Mouse (Mus musculus) left cerebral cortex, postnatal 10 days (tissue): ENCODE data around the gene Klf9. TPM values are rescaled to one million over a fixed set of nuclear protein-coding genes. Genes with fewer than 3 reads are reported as not detected.

ENCODE experiments used
- DNase-seq, 2 experiments: peaks; one replicate each; pipeline ENCODE4 v3.0.0; 2021 to 2022; ENCODE audit warnings: low spot score in 2 of 2, mixed read lengths in 1 of 2; ENCODE audit errors: extremely low spot score in 1 of 2
- intact Hi-C: fragments of 180-260 bp; cut with DNase I; formaldehyde crosslinking; loops from one replicate; pipeline ENCODE4 v1.15.1; 2025
- total RNA-seq, 2 experiments: library from RNA; stranded (reverse); gene quantifications; 2 replicates each; pipeline ENCODE4 v1.2.3; 2021

Klf9 gene
- 100 to 1,000 TPM; 150 to 182 TPM for total RNA-seq

GRCm38 (mm10) chr19:23140689-23141317, at the start of gene Klf9:
TSS of gene Klf9 (plus strand) at chr19:23141226.
- intact Hi-C loops, result loop anchor here (5.0 kb wide), 2 partner anchors 71 to 209 kb away; no protein-coding TSS in a partner anchor
- peak; percentile 96 to 98 for DNase-seq

- DNase-seq, result no peak
- intact Hi-C loops, result no loop called here
Measured at GRCm38 (mm10) chr19:23091586-23091985, 49.4 kb upstream of the Klf9 start.

GRCm38 (mm10) chr19:23093548-23093947, 47.5 kb upstream of the Klf9 start:
- intact Hi-C loops, result no loop called here
- no peak for DNase-seq

GRCm38 (mm10) chr19:23094906-23095305, 46.1 kb upstream of the Klf9 start:
- DNase-seq, result no peak
- intact Hi-C loops, result no loop called here

DNA sequence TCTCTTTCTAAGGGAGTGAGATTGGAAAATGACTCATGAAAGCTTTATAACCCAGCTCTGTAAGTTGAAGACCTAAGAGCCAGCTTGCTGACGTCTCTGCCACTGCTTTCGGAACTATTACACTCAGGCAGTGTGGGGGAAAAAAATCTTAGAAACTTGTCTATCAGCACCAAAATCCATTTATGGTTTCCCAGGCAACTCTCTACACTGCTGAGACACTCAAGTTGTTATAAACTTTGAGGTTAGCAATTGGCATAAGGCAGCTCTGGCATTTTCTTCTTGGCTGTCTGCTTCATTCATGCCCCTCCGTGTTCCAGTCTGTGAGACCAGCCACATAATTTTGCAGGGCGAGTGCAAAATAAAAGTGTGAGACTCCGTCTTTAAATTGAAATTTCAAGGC, 34.2 kb upstream of the Klf9 start:
- intact Hi-C loops, result no loop called here
- peak in 1 of 2 experiments; percentile 23 for DNase-seq

GRCm38 (mm10) chr19:23107335-23107734, 33.7 kb upstream of the Klf9 start:
- peak; percentile 32 to 46 for DNase-seq
- intact Hi-C loops, result no loop called here

- intact Hi-C loops, result no loop called here
- DNase-seq, result no peak
Measured at GRCm38 (mm10) chr19:23121875-23122274, 19.2 kb upstream of the Klf9 start.

- DNase-seq, result no peak
- intact Hi-C loops, result no loop called here
Measured at GRCm38 (mm10) chr19:23124023-23124550, 16.9 kb upstream of the Klf9 start.

GRCm38 (mm10) chr19:23125227-23126150, 15.5 kb upstream of the Klf9 start:
- DNase-seq, result no peak

DNA sequence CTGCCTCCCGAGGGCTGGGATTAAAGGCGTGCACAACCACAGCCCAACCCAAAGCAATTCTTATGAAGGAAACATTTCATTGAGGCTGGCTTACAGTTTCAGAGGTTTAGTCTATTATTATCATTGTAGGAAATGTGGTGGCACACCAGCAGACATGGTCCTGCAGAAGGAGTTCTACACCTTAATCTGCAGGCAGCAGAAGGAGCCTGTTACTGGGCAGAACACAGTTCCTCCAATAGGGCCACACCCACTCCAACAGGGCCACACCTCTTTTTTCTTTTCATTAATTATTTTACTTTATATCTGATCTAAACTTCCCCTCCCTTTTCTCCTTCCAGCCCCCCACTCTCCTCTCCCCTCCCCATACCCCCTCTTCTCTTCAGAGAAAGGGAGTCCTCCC, 11.1 kb upstream of the Klf9 start:
- intact Hi-C loops, result loop anchor here (10.0 kb wide), 1 partner anchor 105 kb away; no protein-coding TSS in a partner anchor
- no peak for DNase-seq

More at GRCm38 (mm10) chr19:23125227-23126150, 15.5 kb upstream of the Klf9 start:
- intact Hi-C loops, result no loop called here

GRCm38 (mm10) chr19:23132106-23132635, 8.9 kb upstream of the Klf9 start:
- no peak for DNase-seq
- intact Hi-C loops, result loop anchor here (10.0 kb wide), 1 partner anchor 107 kb away; no protein-coding TSS in a partner anchor

GRCm38 (mm10) chr19:23132720-23133426, 8.2 kb upstream of the Klf9 start:
- intact Hi-C loops, result loop anchor here (10.0 kb wide), 1 partner anchor 108 kb away; no protein-coding TSS in a partner anchor
- DNase-seq, result no peak

GRCm38 (mm10) chr19:23133427-23134094, 7.5 kb upstream of the Klf9 start:
- intact Hi-C loops, result loop anchor here (2.0 to 10.0 kb wide), 3 partner anchors 77 to 217 kb away; no protein-coding TSS in a partner anchor
- DNase-seq, result peak in 1 of 2 experiments; percentile 31

DNA sequence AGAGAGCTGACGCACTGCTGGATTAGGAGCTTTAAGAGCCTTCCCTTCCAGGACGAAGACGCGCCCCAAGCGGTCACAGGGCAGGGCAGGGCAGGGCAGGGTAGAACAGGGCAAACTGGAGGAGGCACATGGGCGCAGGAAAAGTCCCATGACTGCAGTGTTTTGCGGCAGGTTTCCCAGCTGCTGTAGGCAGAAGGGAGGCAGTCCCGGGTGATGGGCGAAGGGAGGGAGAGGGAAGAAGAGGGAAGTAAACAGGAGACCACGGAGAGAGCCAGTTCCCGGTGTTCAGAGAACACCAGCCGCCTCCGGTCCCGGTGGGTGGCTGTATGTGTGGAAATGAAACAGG, 7.0 kb upstream of the Klf9 start:
- DNase-seq, result peak; percentile 74 to 87
- intact Hi-C loops, result loop anchor here (2.0 to 10.0 kb wide), 3 partner anchors 77 to 217 kb away; no protein-coding TSS in a partner anchor

- intact Hi-C loops, result loop anchor here (2.0 to 10.0 kb wide), 3 partner anchors 78 to 218 kb away; no protein-coding TSS in a partner anchor
- peak; percentile 86 to 97 for DNase-seq
Measured at GRCm38 (mm10) chr19:23134441-23135301, 6.4 kb upstream of the Klf9 start.

GRCm38 (mm10) chr19:23135349-23136201, 5.5 kb upstream of the Klf9 start:
- DNase-seq, result peak; percentile 86 to 94
- intact Hi-C loops, result loop anchor here (2.0 to 10.0 kb wide), 3 partner anchors 79 to 219 kb away; no protein-coding TSS in a partner anchor
